Mouse (Mus musculus): ENCODE measurements at regions not wholly inside any gene's neighbourhood (a gene's known extent, or its start where the extent isn't known, plus 50 kb on each side); places are given as distances from the start of the nearest gene placed in this dataset.

- no peak; a peak in 2 of 4 replicates for ATAC-seq (replicated peaks in 1 of 2; ENCODE audit: insufficient read depth in 1 of 2, low FRiP score in 2 of 2, low TSS enrichment in 1 of 2, low read depth in 1 of 2, poor library complexity in 2 of 2, severe bottlenecking in 2 of 2)
Measured at GRCm38 (mm10) chr17:83276000-83276891, 61.2 kb downstream of the Pkdcc start.

GRCm38 (mm10) chr17:83277117-83277947 lies 62.2 kb downstream of the Pkdcc start:
- peak; percentile 47 to 57 for ATAC-seq (replicated peaks in 1 of 2; ENCODE audit: insufficient read depth in 1 of 2, low FRiP score in 2 of 2, low TSS enrichment in 1 of 2, low read depth in 1 of 2, poor library complexity in 2 of 2, severe bottlenecking in 2 of 2)

- peak; percentile 66 to 69 for ATAC-seq (replicated peaks in 1 of 2; ENCODE audit: insufficient read depth in 1 of 2, low FRiP score in 2 of 2, low TSS enrichment in 1 of 2, low read depth in 1 of 2, poor library complexity in 2 of 2, severe bottlenecking in 2 of 2)
Measured at GRCm38 (mm10) chr17:83277948-83278924, 63.1 kb downstream of the Pkdcc start.

GRCm38 (mm10) chr17:83283328-83283727 lies 67.4 kb upstream of the Eml4 start:
- no peak for ATAC-seq (replicated peaks in 1 of 2; ENCODE audit: insufficient read depth in 1 of 2, low FRiP score in 2 of 2, low TSS enrichment in 1 of 2, low read depth in 1 of 2, poor library complexity in 2 of 2, severe bottlenecking in 2 of 2)

- ATAC-seq (replicated peaks in 1 of 2; ENCODE audit: insufficient read depth in 1 of 2, low FRiP score in 2 of 2, low TSS enrichment in 1 of 2, low read depth in 1 of 2, poor library complexity in 2 of 2, severe bottlenecking in 2 of 2): no peak
Measured at GRCm38 (mm10) chr17:83287381-83288142, 63.2 kb upstream of the Eml4 start.

GRCm38 (mm10) chr17:83288143-83288492 lies 62.6 kb upstream of the Eml4 start:
- no peak for ATAC-seq (replicated peaks in 1 of 2; ENCODE audit: insufficient read depth in 1 of 2, low FRiP score in 2 of 2, low TSS enrichment in 1 of 2, low read depth in 1 of 2, poor library complexity in 2 of 2, severe bottlenecking in 2 of 2)

- no peak for ATAC-seq (replicated peaks in 1 of 2; ENCODE audit: insufficient read depth in 1 of 2, low FRiP score in 2 of 2, low TSS enrichment in 1 of 2, low read depth in 1 of 2, poor library complexity in 2 of 2, severe bottlenecking in 2 of 2)
Measured at GRCm38 (mm10) chr17:83295526-83296238, 55.0 kb upstream of the Eml4 start.

GRCm38 (mm10) chr17:83297379-83298121 lies 53.2 kb upstream of the Eml4 start:
- peak; percentile 37 to 51; a peak in 2 of 4 replicates for ATAC-seq (replicated peaks in 1 of 2; ENCODE audit: insufficient read depth in 1 of 2, low FRiP score in 2 of 2, low TSS enrichment in 1 of 2, low read depth in 1 of 2, poor library complexity in 2 of 2, severe bottlenecking in 2 of 2)

Data from hematopoietic stem cell, adult 5-6 weeks (primary cell).